Mouse (Mus musculus) testis, adult 2 months (tissue): ENCODE results near the gene Ube2o.

Source experiments
- CTCF ChIP-seq: fragments of 200-500 bp; IDR thresholded peaks from 2 replicates; pipeline ENCODE4 v1.5.1; 2012; ENCODE audit warnings: low read depth, mild to moderate bottlenecking, inconsistent platforms, low read length, moderate library complexity; ENCODE audit not compliant: control insufficient read depth, insufficient read depth, insufficient replicate concordance
- POLR2A ChIP-seq: fragments of 200-500 bp; IDR thresholded peaks from 2 replicates; pipeline ENCODE4 v1.6.1; 2012; ENCODE audit warnings: low read depth, mild to moderate bottlenecking, inconsistent platforms, low read length, moderate library complexity; ENCODE audit not compliant: control insufficient read depth

DNA sequence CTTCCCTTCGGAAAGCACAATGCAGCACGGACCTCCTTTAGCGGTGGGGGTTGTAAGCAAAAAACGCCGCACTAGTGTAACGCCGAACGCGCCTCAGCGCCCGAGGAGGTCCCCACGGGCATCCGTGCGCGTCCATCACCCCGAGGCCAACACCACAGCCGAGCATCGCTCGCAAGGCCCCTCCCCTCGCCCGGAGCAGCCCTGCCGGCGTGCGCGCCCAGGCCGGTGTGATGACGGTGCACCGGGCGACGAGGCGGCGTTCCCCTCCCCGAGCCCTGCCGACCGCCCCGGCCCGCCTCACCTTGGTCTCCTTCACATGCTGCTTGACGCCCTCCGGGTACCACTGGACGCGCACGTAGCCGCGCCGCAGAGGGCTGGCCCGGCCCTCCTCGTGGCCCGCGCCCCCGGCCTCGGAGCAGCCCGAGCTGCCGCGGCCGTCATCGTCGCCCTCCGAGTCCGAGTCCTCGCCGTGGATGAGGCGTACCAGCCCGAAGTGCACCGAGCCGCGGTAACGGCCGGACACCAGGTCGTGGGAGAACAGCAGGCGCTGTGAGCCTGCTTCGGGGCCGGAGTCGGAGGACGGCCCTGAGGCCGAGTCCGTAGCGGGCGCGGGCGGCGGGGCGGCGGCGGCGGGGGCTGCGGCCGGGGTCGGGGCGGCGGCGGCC lies 404 bp downstream of the Ube2o start:
- TF ChIP-seq POLR2A (no peak), CTCF (no peak)
